Mouse (Mus musculus) kidney, adult 2 months (tissue): ENCODE measurements around the gene Adh4. TPM values are rescaled to one million over a fixed set of nuclear protein-coding genes. Genes with fewer than 3 reads are reported as not detected.
"Not testable (repeated sequence)": the region's sequence is repeated elsewhere in the genome, so short reads cannot be mapped to it uniquely, and the experiment has no call there.

Experiments
- DNase-seq: peaks from one replicate; pipeline ENCODE4 v3.0.0; 2021
- H3K27ac ChIP-seq: fragments of 200-500 bp; 2 replicates; pipeline ENCODE4 v1.5.1; 2012; ENCODE audit warnings: low read depth, low read length, control low read depth, inconsistent platforms; ENCODE audit not compliant: insufficient read depth
- H3K27me3 ChIP-seq: fragments of 200-500 bp; replicated peaks from 2 replicates; pipeline ENCODE4 v1.6.1; 2012; ENCODE audit warnings: mild to moderate bottlenecking, moderate library complexity, low read length, inconsistent platforms; ENCODE audit not compliant: control insufficient read depth, insufficient read depth
- H3K36me3 ChIP-seq: fragments of 200-500 bp; 2 replicates; pipeline ENCODE4 v1.6.1; 2012; ENCODE audit warnings: mild to moderate bottlenecking, moderate library complexity, low read length, inconsistent platforms; ENCODE audit not compliant: control insufficient read depth, insufficient read depth
- H3K4me1 ChIP-seq: fragments of 200-500 bp; 2 replicates; pipeline ENCODE4 v1.6.1; 2011; ENCODE audit warnings: low read length; ENCODE audit not compliant: control insufficient read depth, insufficient read depth
- H3K4me3 ChIP-seq: fragments of 200-500 bp; 2 replicates; pipeline ENCODE4 v1.5.1; 2011; ENCODE audit warnings: mild to moderate bottlenecking, low read depth, low read length, control low read depth; ENCODE audit not compliant: insufficient read depth
- CTCF ChIP-seq: fragments of 200-500 bp; conservative IDR thresholded peaks from 2 replicates; pipeline ENCODE4 v1.5.1; 2011; ENCODE audit warnings: low read depth, mild to moderate bottlenecking, control low read depth, low read length, moderate library complexity, mixed read lengths; ENCODE audit not compliant: insufficient read depth, insufficient read length
- POLR2A ChIP-seq: fragments of 200-500 bp; IDR thresholded peaks from one replicate; pipeline ENCODE4 v1.6.1; 2011; ENCODE audit warnings: low read depth, low read length, control low read depth
- WGBS: fragments of 180-500 bp; shearing (Covaris S2); methylation state at CpG from one replicate; pipeline ENCODE4 v1.1.7; 2018; 5-methylcytosine and 5-hydroxymethylcytosine counted together
- polyA plus RNA-seq: library from polyadenylated mRNA; depleted of rRNA; stranded (reverse); fragments of >200 nt; gene quantifications from 2 replicates; pipeline ENCODE4 v1.2.3, GENCODE M21; 2012; rRNA removed

Gene Adh4
- polyA plus RNA-seq, 1 experiment: 0.31 TPM

DNA sequence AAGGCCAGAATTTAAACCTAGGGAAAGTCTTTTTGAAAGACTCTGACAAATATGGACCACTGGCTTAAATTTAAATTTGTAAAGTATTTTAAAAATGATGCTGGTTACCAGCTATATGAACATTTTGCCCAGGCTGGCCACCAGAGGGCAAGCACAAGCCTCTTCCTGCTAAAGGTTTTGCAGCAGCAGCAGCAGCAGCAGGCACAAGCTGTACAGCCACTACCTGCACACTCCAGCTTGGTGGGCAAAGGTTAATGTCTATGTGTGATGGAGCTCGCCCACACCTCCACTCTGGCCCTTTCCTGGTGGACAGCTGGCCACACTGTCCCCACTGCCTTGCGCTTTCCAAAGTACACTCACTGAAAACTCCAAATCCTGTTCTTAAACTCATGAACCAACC lies 47.9 kb downstream of the Adh4 start:
- DNase-seq: peak; percentile 58
- Histone ChIP-seq H3K27ac (no peak overlapping the region), H3K4me1 (peaks cover 6% of the 10 kb centered on the region), H3K36me3 (peaks cover 3% of the 10 kb centered on the region), H3K4me3 (no peak overlapping the region), H3K27me3 (no peaks in the 10 kb centered on the region)
- WGBS: 58% methylated on average over 2 of the region's 2 CpGs
- TF ChIP-seq CTCF: peak; percentile 62
- no peak for TF ChIP-seq POLR2A

GRCm38 (mm10) chr3:138463807-138464206 lies 48.5 kb downstream of the Adh4 start:
- H3K27me3 ChIP-seq: no peaks in the 10 kb centered on the region
- H3K36me3 ChIP-seq: peaks cover 3% of the 10 kb centered on the region
- 81% methylated on average over 6 of the region's 6 CpGs for WGBS

GRCm38 (mm10) chr3:138464573-138465147 lies 49.4 kb downstream of the Adh4 start:
- DNase-seq: no peak
- Histone ChIP-seq H3K36me3 (peaks cover 3% of the 10 kb centered on the region), H3K27me3 (no peaks in the 10 kb centered on the region), H3K4me1 (peaks cover 6% of the 10 kb centered on the region), H3K4me3 (no peak overlapping the region), H3K27ac (no peak overlapping the region)
- no peak for TF ChIP-seq CTCF
- TF ChIP-seq POLR2A: no peak
- WGBS: 67% methylated on average over 16 of the region's 16 CpGs

More at GRCm38 (mm10) chr3:138463807-138464206, 48.5 kb downstream of the Adh4 start:
- H3K4me1 ChIP-seq: peaks cover 6% of the 10 kb centered on the region
- DNase-seq: no peak
- no peak for TF ChIP-seq POLR2A
- TF ChIP-seq CTCF: no peak
- H3K4me3 ChIP-seq: no peak overlapping the region
- H3K27ac ChIP-seq: no peak overlapping the region

DNA sequence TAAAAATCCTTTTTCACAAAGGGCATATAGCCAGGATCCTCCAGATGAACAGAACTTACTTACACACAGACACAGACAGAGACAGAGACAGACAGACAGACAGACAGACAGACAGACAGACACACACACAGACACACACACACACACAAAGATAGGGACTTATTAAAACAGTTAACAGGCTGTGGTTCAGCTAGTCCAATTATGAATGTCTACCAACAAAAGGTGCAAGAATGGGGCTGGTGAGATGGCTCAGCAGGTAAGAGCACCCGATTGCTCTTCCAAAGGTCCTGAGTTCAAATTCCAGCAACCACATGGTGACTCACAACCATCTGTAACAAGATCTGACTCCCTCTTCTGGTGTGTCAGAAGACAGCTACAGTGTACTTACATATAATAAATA lies 51.4 kb downstream of the Adh4 start:
- not testable (repeated sequence) for DNase-seq, H3K27ac ChIP-seq, H3K4me3 ChIP-seq, H3K36me3 ChIP-seq, H3K27me3 ChIP-seq, H3K4me1 ChIP-seq
- 71% methylated on average over 1 of the region's 1 CpGs for WGBS

DNA sequence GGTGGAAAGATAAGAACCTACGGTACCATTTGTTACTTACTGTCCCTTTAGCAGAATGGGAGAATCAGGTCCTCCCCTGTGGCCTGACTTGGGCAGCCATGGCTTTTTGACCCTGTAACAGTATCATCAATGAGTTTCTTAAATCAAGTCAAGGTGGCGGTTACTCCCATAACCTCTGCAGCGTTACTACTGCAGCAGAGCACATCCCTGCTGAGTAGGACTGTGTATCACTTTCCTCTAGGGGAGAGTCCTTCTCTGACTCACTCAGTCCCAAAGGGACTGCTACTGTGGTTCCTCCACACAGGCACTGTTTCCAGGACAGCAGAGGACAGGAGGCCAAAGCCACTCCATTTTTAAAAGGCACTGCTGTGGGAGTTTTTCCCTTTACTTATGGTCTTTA lies 55.8 kb downstream of the Adh4 start:
- no peak for DNase-seq
- Histone ChIP-seq H3K4me1 (no peaks in the 10 kb centered on the region), H3K4me3 (no peak overlapping the region), H3K27ac (no peak overlapping the region), H3K36me3 (peaks cover 1% of the 10 kb centered on the region), H3K27me3 (no peaks in the 10 kb centered on the region)
- TF ChIP-seq POLR2A (no peak), CTCF (no peak)
- 77% methylated on average over 3 of the region's 3 CpGs for WGBS

DNA sequence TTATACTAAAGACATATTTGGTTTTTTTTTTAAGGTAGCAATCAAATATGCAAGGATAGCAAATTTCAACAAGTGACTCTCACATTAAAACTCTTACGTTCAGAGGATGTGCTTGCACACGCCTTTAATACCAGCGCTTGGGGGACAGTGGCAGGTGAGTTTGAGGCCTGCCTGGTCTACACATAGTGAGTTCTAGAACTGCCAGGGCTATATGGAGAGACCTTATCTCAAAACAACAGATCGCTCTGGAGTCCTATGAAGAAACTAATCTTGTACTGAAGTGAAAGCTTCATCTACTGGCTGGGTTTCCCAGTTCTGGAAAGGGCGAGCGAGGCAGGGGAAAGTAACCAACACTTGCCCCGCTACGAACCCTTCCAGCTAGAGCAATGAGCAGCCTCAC lies 64.2 kb downstream of the Adh4 start:
- H3K27me3 ChIP-seq: no peaks in the 10 kb centered on the region
- TF ChIP-seq CTCF (no peak), POLR2A (no peak)
- H3K27ac ChIP-seq: no peak overlapping the region
- DNase-seq: no peak
- no peak overlapping the region for H3K4me3 ChIP-seq
- no peaks in the 10 kb centered on the region; the same call in none of the 2 replicates for H3K36me3 ChIP-seq
- WGBS: 94% methylated on average over 8 of the region's 8 CpGs
- no peaks in the 10 kb centered on the region for H3K4me1 ChIP-seq

Other genes with a start within 250 kb of the Adh4 start
- 0.31 TPM in 1 of 2 replicates, not detected in the other for gene 4930579F01Rik, start 221.6 kb upstream of the Adh4 start, polyA plus RNA-seq
- gene Adh7, start 197.7 kb upstream of the Adh4 start, polyA plus RNA-seq: 0.25 and 0.29 TPM in 2 replicates
- 251 and 256 TPM in 2 replicates for gene Adh1, start 154.5 kb upstream of the Adh4 start, polyA plus RNA-seq
- gene Adh6a, start 102.2 kb upstream of the Adh4 start, polyA plus RNA-seq: 0.07 and 0.23 TPM in 2 replicates
- 0.05 and 0.11 TPM in 2 replicates for gene Adh6b, start 73.7 kb upstream of the Adh4 start, polyA plus RNA-seq
- 82.6 and 107 TPM in 2 replicates for gene Adh5, start 27.6 kb downstream of the Adh4 start, polyA plus RNA-seq
- gene Metap1, start 74.0 kb downstream of the Adh4 start, polyA plus RNA-seq: 19.9 and 22.6 TPM in 2 replicates
- 17.5 and 33.6 TPM in 2 replicates for gene Eif4e, start 110.7 kb downstream of the Adh4 start, polyA plus RNA-seq